Mouse (Mus musculus): ENCODE results near the gene Stard9. TPM values are rescaled to one million over a fixed set of nuclear protein-coding genes. Genes with fewer than 3 reads are reported as not detected.

Stard9 gene
- total RNA-seq, 2 experiments from 2014 or later, result 0.62 to 10.7 TPM

DNA sequence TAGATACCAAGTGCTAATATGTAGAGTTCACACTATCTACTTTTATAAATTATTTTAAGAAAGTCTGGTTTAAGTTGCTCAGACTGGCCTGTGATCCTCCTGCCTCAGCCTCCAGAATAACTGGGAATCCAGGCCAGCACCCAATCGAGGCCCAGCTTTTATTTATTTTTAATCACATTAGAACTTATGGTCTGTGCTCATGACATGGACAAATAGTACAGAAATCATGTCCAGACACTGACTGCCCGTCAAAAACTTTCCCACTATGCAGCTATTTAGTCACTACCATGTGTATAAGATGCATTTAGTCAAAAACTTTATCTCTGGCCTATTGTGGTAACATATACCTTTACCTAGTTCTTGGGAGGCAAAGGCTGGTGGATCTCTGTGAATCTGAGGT is 93.0 kb downstream of the Stard9 start:
- no peak for ATAC-seq (replicated peaks; ENCODE audit: poor library complexity, severe bottlenecking)

DNA sequence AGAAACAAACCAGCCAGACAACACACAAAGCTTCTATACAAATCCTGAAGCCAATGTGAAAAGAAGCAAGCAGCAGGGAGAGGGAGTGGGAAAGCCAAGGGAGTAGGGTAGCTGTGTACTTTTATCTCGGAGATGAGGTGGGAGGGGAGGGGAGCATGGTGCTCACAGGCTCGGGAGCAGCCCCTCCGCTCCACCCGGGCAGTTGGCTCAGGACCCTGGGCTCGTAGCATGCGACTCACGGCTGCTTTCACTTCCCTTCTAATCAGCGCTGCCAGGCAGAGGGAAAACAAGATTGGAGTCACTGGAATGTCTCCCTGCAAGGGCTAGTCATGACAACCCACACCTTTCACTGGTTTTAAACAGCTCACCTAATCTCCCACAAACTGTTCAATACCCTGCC is 93.6 kb downstream of the Stard9 start:
- ATAC-seq (replicated peaks; ENCODE audit: poor library complexity, severe bottlenecking), result peak; percentile 44; the same call in 1 of the 2 replicates

DNA sequence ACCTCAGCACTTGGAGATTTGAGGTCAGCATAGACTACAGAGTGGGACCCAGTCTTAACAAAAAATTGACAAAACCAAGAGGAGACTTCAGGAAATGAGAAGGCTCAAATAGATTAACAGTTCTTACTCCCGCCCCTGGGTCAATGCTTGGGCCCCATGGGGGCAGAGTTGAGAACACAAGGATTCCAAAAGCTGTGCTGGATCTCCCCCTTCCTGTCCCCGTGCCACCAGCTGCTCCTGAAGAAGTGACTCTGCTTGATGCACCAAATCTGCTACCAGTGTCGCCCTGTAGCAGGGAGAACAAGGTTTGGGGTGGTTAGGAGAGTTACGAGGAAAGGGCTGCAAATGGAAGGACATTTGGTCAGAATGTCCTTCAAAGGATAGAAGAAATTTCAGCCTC is 94.7 kb downstream of the Stard9 start:
- ATAC-seq (replicated peaks; ENCODE audit: poor library complexity, severe bottlenecking), result no peak

DNA sequence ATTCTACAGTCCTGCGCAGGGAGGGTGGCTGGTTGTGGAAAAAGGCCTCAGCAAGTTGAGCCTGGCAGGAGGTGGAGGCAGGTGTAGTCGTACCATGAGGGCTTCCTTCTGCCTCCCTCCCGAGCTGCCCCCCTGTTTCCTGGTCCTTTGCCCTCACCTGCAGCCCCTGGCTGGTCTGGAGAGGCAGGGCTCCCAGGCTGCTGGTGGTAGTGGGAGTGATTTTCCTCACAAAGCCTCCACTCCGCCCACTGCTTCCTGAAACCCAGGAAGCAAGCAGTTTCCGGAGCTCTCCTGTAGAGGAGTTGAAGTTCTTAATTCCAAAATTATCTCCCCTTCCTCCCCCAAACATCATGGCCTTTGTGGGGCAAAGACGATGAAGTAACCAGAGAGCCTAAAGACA is 95.3 kb downstream of the Stard9 start:
- ATAC-seq (replicated peaks; ENCODE audit: poor library complexity, severe bottlenecking), result no peak

DNA sequence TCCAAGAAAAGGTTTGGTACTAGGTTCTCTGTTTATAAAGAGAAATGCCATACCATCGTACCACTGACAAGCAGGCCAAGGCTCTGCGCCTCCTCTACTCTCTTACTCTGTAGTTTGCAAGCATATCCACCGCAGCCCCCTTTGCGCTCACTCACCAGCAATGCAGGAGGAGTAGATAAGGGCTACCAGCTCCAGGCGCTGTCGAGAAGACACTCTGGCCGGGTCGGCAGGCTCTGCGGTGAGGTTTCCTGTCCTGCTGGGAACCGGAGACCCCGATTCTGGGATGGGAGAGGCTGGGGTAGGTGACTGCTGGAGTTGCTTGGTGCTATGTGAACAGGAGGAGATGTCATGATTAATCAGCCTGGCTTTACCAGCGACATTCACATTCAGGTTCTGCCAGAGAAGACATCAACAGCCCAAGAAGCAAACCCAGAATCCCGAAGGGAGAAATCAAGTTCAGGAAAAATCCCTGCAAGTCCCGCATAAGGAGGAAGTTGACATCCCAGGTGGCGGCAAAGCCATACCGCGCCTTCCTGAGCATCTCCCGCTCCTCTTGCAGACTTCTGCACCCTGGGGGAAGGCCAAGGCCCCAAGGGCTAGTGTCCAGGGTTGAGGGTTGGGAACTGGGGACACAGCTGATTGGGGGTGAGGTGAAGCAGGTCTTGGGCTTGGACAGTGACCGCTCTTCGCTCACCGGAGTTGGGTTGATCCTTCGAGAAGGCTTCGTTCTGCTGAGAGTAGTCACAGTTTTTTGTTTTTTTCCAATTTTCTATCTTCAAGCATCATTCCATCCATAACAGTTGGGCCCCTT is 101.1 kb downstream of the Stard9 start:
- no peak for ATAC-seq (replicated peaks; ENCODE audit: poor library complexity, severe bottlenecking)

DNA sequence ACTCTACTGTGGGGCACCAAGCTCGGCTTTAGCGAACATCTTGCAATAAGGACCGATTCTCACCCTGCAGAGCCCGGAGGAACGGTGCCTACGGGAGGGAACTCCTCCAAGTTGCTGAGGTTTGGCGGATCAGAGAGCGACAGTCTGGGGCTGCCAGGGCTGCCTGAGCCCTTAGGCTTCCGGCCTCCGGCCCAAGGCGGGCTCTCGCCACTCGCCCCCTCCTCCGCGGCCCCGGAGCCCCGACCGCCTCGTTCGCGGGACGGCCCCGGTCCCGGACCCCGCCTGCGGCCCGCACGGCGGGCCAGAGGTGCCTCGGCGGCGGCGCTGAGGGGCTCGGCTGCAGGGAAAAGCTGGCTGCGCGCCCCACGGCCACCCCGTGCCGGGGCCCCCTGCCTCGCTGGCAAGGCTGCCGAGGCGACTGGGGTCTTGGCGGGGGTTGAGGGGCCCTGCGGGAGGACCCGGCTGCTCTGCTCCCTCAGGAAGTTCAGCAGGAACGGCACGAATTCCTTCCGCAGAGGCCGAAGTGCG is 101.8 kb downstream of the Stard9 start:
- ATAC-seq (replicated peaks; ENCODE audit: poor library complexity, severe bottlenecking), result no peak

DNA sequence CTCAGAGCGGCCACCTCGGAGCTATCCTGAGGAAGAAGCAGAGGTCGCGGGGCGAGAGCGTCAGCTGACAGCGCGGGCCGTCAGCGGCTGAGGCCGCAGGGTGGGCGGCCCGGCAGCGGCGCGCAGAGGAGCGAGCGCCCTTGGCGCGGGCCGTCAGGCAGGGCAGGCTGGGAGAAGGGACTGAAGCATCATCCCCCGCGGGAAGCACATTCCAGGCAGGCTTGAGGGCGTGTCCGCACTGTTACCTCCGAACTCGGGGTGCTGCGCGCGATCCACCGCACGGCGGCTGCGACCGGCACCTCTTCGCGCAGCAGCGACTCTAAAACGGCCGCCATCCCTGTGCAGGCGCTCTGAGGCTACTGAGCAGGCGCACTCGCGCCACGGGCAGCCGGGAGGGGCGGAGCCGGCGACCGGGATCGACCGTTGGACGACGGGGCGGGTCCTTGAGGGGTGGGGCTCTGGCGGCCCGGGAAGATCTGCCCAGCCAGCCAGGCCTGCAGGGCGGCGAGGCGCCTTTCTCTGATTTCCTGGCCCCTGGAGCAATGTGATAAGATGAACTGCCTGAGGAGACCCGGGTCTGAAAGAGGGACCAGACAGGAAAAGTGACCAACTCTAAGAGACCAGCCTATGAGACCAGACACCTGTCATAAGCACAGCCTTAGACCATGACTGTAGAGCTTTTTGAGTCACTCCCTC is 102.4 kb downstream of the Stard9 start:
- ATAC-seq (replicated peaks; ENCODE audit: poor library complexity, severe bottlenecking), result peak; percentile 96

DNA sequence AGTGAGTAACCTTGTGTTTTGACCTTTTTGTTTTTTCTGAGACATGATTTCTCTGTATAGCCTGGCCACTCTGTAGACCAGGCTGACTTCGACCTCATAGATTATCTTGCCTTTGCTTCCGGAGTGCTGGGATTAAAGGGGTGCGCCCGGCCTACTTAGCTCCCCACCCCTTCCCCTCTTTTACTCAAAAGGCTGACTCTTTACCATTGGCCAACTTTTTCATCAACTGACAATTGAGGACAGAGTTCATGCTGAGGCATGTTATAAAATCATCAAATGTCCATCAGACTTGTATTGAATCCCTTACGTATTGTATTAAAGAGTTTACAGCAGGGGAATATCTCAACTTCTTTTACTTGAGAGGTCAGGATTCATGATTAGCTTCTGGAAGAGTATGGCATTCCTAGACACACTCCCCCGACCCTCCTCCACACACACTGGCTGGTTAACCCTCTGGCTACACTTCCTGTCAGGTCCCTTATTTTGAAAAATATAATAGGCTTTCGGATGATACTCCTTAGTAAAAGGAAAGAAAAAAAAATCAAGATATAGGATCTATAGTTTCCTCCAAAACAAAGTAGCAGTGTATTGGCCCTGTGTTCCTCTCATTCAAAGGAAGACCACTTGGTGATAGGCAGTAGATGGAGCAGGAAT is 103.1 kb downstream of the Stard9 start:
- no peak for ATAC-seq (replicated peaks; ENCODE audit: poor library complexity, severe bottlenecking)

DNA sequence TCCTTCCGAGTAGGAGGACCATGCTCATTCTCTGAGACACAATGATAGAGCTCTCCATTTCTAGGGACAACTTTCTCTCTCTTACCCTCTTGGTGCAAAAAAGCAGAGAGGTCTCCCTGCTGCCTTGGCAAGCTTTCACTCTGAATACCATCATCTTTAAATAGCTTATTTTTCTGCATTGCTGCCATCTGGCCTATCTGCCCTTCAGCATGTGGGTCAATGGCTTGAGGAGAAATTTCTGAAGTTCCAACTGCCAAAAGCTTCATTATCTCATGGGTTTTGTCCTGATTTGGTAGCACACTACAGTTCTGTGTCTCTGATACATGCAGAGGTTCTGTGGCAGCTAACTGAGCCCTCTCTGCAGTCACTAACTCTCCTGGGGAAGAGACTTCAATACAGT is 116.6 kb downstream of the Stard9 start:
- no peak for ATAC-seq (replicated peaks; ENCODE audit: poor library complexity, severe bottlenecking)

DNA sequence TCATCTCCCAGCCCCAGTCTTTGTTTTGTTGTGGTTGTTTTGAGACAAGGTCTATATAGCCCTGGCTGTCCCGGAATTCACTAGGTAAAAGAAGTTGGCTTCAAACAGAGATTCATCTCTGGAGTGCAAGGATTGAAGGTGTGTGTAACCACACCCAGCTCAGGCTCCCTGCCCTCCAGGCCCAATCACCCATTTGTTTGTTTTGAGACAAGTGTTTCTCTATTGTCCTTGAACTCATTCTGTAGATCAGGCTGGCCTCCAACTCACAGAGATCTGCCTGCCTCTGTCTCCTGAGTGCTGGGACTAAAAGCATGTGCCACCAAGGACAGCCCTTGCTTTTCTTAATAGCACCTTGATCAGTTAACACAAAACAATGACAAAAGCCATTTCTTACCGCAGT is 119.1 kb downstream of the Stard9 start:
- no peak for ATAC-seq (replicated peaks; ENCODE audit: poor library complexity, severe bottlenecking)

DNA sequence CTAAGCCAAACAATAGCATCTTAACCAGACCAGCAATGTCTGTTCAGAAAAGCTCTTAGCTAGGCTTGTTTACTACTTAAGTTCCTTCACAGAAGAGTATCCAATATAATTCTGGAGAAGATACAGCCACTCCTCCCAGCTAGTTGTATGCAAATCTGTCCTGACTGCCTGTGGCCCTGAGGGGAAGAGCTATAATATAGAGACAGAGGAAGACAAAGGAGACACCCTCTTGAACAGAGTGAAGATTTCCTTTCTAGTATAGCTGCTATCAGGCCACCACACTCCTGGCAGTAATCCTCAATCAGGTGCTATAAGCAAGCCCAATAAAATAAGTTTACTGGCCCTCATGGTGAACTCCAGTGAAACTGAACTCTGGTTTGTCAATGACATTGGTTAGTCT is 133.0 kb downstream of the Stard9 start:
- no peak for ATAC-seq (replicated peaks; ENCODE audit: poor library complexity, severe bottlenecking)

DNA sequence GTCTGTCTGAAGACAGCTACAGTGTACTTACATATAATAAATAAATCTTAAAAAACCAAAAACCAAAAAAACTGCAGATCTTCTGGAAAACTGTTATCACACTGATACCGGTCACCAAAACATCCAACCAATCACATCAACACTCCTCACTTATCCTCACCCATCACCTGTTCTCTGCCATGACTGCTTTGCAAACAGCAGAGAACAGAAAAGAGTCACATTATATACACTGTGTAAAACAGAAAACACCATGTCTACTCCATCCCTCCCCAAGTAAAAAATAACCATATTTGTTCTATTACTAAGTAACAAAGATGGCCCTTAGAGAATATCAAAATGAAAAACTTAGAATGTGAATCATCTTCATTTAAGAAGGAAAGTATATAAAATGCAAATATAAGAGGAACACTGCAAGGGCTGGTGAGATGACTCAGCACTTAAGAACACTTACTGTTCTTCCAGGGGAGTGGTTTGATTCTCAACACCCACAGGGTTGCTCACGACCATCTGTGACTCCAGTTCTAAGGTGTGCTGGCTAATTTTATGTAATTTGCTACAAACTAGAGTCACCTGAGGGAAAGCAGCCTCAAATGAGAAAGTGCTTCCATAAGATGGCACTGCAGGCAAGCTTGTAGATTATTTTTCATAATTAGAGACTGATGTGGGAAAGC is 141.5 kb downstream of the Stard9 start:
- ATAC-seq (replicated peaks; ENCODE audit: poor library complexity, severe bottlenecking), result no peak

Other genes with a start within 250 kb of the Stard9 start
- gene Ganc, start 225.2 kb upstream of the Stard9 start, total RNA-seq (2014; fragmentation: Nextera tagmentation), result 16.9 and 36.3 TPM in 2 replicates
- gene Ganc, start 225.2 kb upstream of the Stard9 start, total RNA-seq (2017), result 20.1 and 33.1 TPM in 2 replicates
- 24.8 and 27.8 TPM in 2 replicates for gene Tmem87a, start 225.0 kb upstream of the Stard9 start, total RNA-seq (2014; fragmentation: Nextera tagmentation)
- gene Tmem87a, start 225.0 kb upstream of the Stard9 start, total RNA-seq (2017), result 52.1 and 74.8 TPM in 2 replicates
- gene Capn3, start 173.1 kb upstream of the Stard9 start, total RNA-seq (2014; fragmentation: Nextera tagmentation), result 1.4 TPM in 1 of 2 replicates, not detected in the other
- 1.4 and 1.6 TPM in 2 replicates for gene Capn3, start 173.1 kb upstream of the Stard9 start, total RNA-seq (2017)
- gene Zfp106, start 65.3 kb upstream of the Stard9 start, total RNA-seq (2014; fragmentation: Nextera tagmentation), result 110 and 113 TPM in 2 replicates
- gene Zfp106, start 65.3 kb upstream of the Stard9 start, total RNA-seq (2017), result 139 and 142 TPM in 2 replicates
- 51.2 and 56.5 TPM in 2 replicates for gene Snap23, start 61.5 kb upstream of the Stard9 start, total RNA-seq (2014; fragmentation: Nextera tagmentation)
- gene Snap23, start 61.5 kb upstream of the Stard9 start, total RNA-seq (2017), result 92.1 and 119 TPM in 2 replicates
- gene Haus2, start 19.7 kb upstream of the Stard9 start, total RNA-seq (2014; fragmentation: Nextera tagmentation), result 20.4 and 22.0 TPM in 2 replicates
- 17.9 and 20.8 TPM in 2 replicates for gene Haus2, start 19.7 kb upstream of the Stard9 start, total RNA-seq (2017)
- 7.3 and 12.1 TPM in 2 replicates for gene Lrrc57, start 19.6 kb upstream of the Stard9 start, total RNA-seq (2014; fragmentation: Nextera tagmentation)
- gene Lrrc57, start 19.6 kb upstream of the Stard9 start, total RNA-seq (2017), result 18.9 and 20.5 TPM in 2 replicates
- gene Cdan1, start 221.0 kb downstream of the Stard9 start, total RNA-seq (2014; fragmentation: Nextera tagmentation), result 27.6 and 41.7 TPM in 2 replicates
- gene Cdan1, start 221.0 kb downstream of the Stard9 start, total RNA-seq (2017), result 17.0 and 24.1 TPM in 2 replicates
- 3.1 and 7.9 TPM in 2 replicates for gene Ttbk2, start 221.5 kb downstream of the Stard9 start, total RNA-seq (2014; fragmentation: Nextera tagmentation)
- 4.0 and 6.3 TPM in 2 replicates for gene Ttbk2, start 221.5 kb downstream of the Stard9 start, total RNA-seq (2017)